Mouse (Mus musculus): ENCODE data around the gene Clip2. TPM values are rescaled to one million over a fixed set of nuclear protein-coding genes. Genes with fewer than 3 reads are reported as not detected.

Clip2 gene
- total and polyA plus RNA-seq, 3 experiments, result 5.4 to 16.7 (median 8.7) TPM

- no peak for TF ChIP-seq MAFK (IDR thresholded peaks at IDR 0.05; ENCODE audit: insufficient replicate concordance, low read length)
- TF ChIP-seq ZMIZ1 (IDR thresholded peaks at IDR 0.05; ENCODE audit: low read depth, low read length), result no peak
- TF ChIP-seq RCOR1 (conservative IDR thresholded peaks at IDR 0.05; ENCODE audit: low read depth, low read length), result no peak
- TF ChIP-seq MEF2A (IDR thresholded peaks at IDR 0.05; ENCODE audit: borderline replicate concordance, low read depth, low read length), result no peak
- peak; percentile 94 for TF ChIP-seq BHLHE40 (IDR thresholded peaks at IDR 0.05; ENCODE audit: low read depth, low read length)
- TF ChIP-seq CTCF (conservative IDR thresholded peaks at IDR 0.05 in 1 of 2, IDR thresholded peaks at IDR 0.05 in 1 of 2; ENCODE audit: low read depth in 2 of 2, low read length in 2 of 2), result no peak
- TF ChIP-seq UBTF (IDR thresholded peaks at IDR 0.05; ENCODE audit: low read depth, low read length), result no peak
- no peak for TF ChIP-seq SMC3 (IDR thresholded peaks at IDR 0.05; ENCODE audit: low read depth, low read length)
- no peak for TF ChIP-seq ZC3H11A (IDR thresholded peaks at IDR 0.05; ENCODE audit: low read depth, low read length)
Measured at GRCm38 (mm10) chr5:134455914-134456423, 96.3 kb downstream of the Clip2 start (continued).

GRCm38 (mm10) chr5:134455186-134455895 is 96.9 kb downstream of the Clip2 start:
- Histone ChIP-seq H3K27ac (ENCODE audit: insufficient read depth, low read depth) (no peak overlapping the region), H3K9me3 (replicated peaks; ENCODE audit: low read length) (peaks cover 9% of the 10 kb centered on the region), H3K79me2 (replicated peaks; ENCODE audit: control insufficient read depth, extremely low read depth, insufficient read depth, poor library complexity, severe bottlenecking) (no peaks in the 10 kb centered on the region), H3K36me3 (replicated peaks in 1 of 2; ENCODE audit: control insufficient read depth in 1 of 2, insufficient read depth in 1 of 2, low read length in 1 of 2) (peaks cover 0 to 20% of the 10 kb centered on the region in 2 experiments), H3K27me3 (replicated peaks) (no peaks in the 10 kb centered on the region), H3K4me2 (ENCODE audit: insufficient read depth, low read depth, poor library complexity, severe bottlenecking) (peak overlapping the region; percentile 57), H3K9ac (ENCODE audit: insufficient read depth, low read depth) (peak overlapping the region; percentile 72), H3K4me3 (replicated peaks in 1 of 3; ENCODE audit: low read depth in 2 of 3, low read length in 2 of 3, poor library complexity in 1 of 3) (peak overlapping the region; percentile 67 to 81 (median 79)), H3K4me1 (ENCODE audit: control insufficient read depth in 1 of 2, insufficient read depth in 2 of 2) (peaks cover 0 to 16% of the 10 kb centered on the region in 2 experiments; a peak in 2 of 4 replicates)
- dilution Hi-C loops (cut with MboI; ENCODE audit: extremely low pct_ligation_motif_present, extremely low pct_unique_long_range_greater_than_20kb, low sequenced_read_pairs), result no loop called here
- TF ChIP-seq ELF1 (IDR thresholded peaks at IDR 0.05; ENCODE audit: low read depth, low read length), result no peak
- no peak for TF ChIP-seq TBP (conservative IDR thresholded peaks at IDR 0.05; ENCODE audit: low read depth, low read length)
- no peak for TF ChIP-seq GABPA (IDR thresholded peaks at IDR 0.05; ENCODE audit: insufficient replicate concordance, low read depth, low read length)
- TF ChIP-seq JUN (IDR thresholded peaks at IDR 0.05; ENCODE audit: insufficient read depth, low read depth, low read length), result no peak
- in situ Hi-C loops (cut with MboI; ENCODE audit: low pct_ligation_motif_present, low pct_unique_long_range_greater_than_20kb, low sequenced_read_pairs), result no loop called here
- DNase-seq (ENCODE audit: extremely low read depth), result no peak

DNA sequence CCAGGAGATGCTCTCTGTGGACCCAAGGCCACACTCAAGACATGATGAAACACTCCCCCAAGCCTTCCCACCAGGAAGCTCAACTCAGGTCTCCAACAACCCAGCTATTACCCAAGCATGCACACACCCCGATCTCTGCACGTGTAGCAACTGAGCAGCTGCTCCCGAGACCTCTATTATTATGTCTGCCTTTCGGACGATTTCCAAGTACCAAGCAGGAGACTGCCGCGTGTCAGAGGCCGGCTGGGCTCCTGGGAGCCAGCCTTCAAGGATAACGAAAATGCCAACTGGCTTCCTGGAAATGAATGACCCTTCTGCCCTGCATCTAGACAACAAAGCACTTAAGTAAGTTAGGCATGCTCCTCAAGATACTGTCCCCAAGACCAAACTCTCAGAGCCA is 97.8 kb downstream of the Clip2 start:
- Histone ChIP-seq H3K4me1 (ENCODE audit: control insufficient read depth in 1 of 2, insufficient read depth in 2 of 2) (peaks cover 0 to 16% of the 10 kb centered on the region in 2 experiments; a peak in 2 of 4 replicates), H3K4me3 (replicated peaks in 1 of 3; ENCODE audit: low read depth in 2 of 3, low read length in 2 of 3, poor library complexity in 1 of 3) (no peak overlapping the region), H3K36me3 (replicated peaks in 1 of 2; ENCODE audit: control insufficient read depth in 1 of 2, insufficient read depth in 1 of 2, low read length in 1 of 2) (peaks cover 0 to 20% of the 10 kb centered on the region in 2 experiments), H3K9ac (ENCODE audit: insufficient read depth, low read depth) (no peak overlapping the region), H3K27ac (ENCODE audit: insufficient read depth, low read depth) (no peak overlapping the region), H3K4me2 (ENCODE audit: insufficient read depth, low read depth, poor library complexity, severe bottlenecking) (no peak overlapping the region), H3K79me2 (replicated peaks; ENCODE audit: control insufficient read depth, extremely low read depth, insufficient read depth, poor library complexity, severe bottlenecking) (no peaks in the 10 kb centered on the region), H3K9me3 (replicated peaks; ENCODE audit: low read length) (peaks cover 9% of the 10 kb centered on the region), H3K27me3 (replicated peaks) (no peaks in the 10 kb centered on the region)
- DNase-seq (ENCODE audit: extremely low read depth), result no peak
- dilution Hi-C loops (cut with MboI; ENCODE audit: extremely low pct_ligation_motif_present, extremely low pct_unique_long_range_greater_than_20kb, low sequenced_read_pairs), result no loop called here
- in situ Hi-C loops (cut with MboI; ENCODE audit: low pct_ligation_motif_present, low pct_unique_long_range_greater_than_20kb, low sequenced_read_pairs), result no loop called here
- TF ChIP-seq ZMIZ1 (IDR thresholded peaks at IDR 0.05; ENCODE audit: low read depth, low read length), result no peak
- no peak for TF ChIP-seq EP300 (IDR thresholded peaks at IDR 0.05; ENCODE audit: low read length)
- no peak for TF ChIP-seq ETS1 (conservative IDR thresholded peaks at IDR 0.05; ENCODE audit: low read depth, low read length)
- TF ChIP-seq RAD21 (IDR thresholded peaks at IDR 0.05; ENCODE audit: low read depth, low read length), result no peak
- no peak for TF ChIP-seq MAX (IDR thresholded peaks at IDR 0.05; ENCODE audit: low read length)
- TF ChIP-seq MYC (IDR thresholded peaks at IDR 0.05; ENCODE audit: low read depth, low read length), result no peak

All from CH12.LX (cell line).